8 mouse cellular contexts compared by ENCODE assay signal in the genomic region with DNA sequence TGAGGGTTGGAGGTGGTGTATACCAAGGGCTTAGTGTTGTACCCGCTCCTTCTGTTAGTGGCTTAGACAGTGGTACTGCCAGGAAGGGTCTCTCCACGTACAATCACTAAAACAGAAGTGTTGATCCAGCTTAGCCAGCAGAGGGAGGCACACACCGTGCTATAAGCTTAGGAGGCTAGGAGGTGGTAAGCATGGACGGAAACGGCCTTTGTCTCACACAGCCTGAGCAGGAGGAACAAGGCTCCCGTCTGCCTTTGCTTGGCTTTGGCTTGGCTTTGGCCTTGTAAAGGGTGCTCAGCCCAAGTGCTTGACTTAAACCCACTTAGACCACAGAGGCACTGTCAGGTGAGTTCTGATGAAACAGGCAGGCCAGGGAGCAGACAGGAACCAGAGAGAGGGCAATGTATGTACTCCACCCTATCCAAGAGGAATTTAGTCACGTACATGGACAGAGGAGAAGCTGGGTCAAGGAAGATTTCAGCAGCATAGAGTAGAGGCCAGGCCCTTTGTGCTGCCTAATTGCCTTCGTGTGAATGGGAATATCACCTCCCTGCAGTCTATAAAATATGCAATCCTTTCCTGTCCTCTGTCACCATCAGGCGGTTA. TPM values are rescaled to one million over a fixed set of nuclear protein-coding genes. Genes with fewer than 3 reads are reported as not detected.
DNase-seq lines count a peak whose midpoint lies in the region; ATAC-seq and TF ChIP-seq lines count a peak whose summit lies in the region.

No protein-coding gene starts in this region.

- no peak overlapping the region for H3K27ac ChIP-seq in embryonic facial prominence, embryonic 15.5 days (replicated peaks)
- H3K27ac ChIP-seq in heart, embryonic 11.5 days (ENCODE audit: low read depth, low read length) = no peak overlapping the region
- H3K27ac ChIP-seq in kidney, embryonic 14.5 days (ENCODE audit: low read depth, low read length) = no peak overlapping the region
- H3K27ac ChIP-seq in liver, adult 2 months (replicated peaks; ENCODE audit: insufficient read depth, low read depth, low read length) = no peak overlapping the region
- H3K27ac ChIP-seq in stomach, embryonic 15.5 days = no peak overlapping the region

- no peak overlapping the region for H3K9ac ChIP-seq in embryonic facial prominence, embryonic 15.5 days
- H3K9ac ChIP-seq in heart, embryonic 11.5 days (ENCODE audit: low read depth, low read length) = no peak overlapping the region
- no peak overlapping the region for H3K9ac ChIP-seq in kidney, embryonic 14.5 days (ENCODE audit: low read depth, low read length)
- no peak overlapping the region for H3K9ac ChIP-seq in liver, adult 2 months (ENCODE audit: low read depth, low read length)
- no peak overlapping the region for H3K9ac ChIP-seq in stomach, embryonic 15.5 days

- H3K36me3 ChIP-seq in embryonic facial prominence, embryonic 15.5 days = no peaks in the 10 kb centered on the region
- no peaks in the 10 kb centered on the region for H3K36me3 ChIP-seq in heart, embryonic 11.5 days (ENCODE audit: control insufficient read depth, insufficient read depth, low read length)
- no peaks in the 10 kb centered on the region for H3K36me3 ChIP-seq in kidney, embryonic 14.5 days (ENCODE audit: control insufficient read depth, insufficient read depth, low read length)
- no peaks in the 10 kb centered on the region for H3K36me3 ChIP-seq in liver, adult 2 months (ENCODE audit: control insufficient read depth, insufficient read depth, low read length)
- no peaks in the 10 kb centered on the region for H3K36me3 ChIP-seq in stomach, embryonic 15.5 days

- no peaks in the 10 kb centered on the region for H3K79me2 ChIP-seq in liver, adult 2 months (ENCODE audit: control insufficient read depth, insufficient read depth, low read length)

- WGBS in embryonic facial prominence, embryonic 15.5 days = 30% methylated on average over 9 of the region's 9 CpGs
- WGBS in heart, embryonic 11.5 days (ENCODE audit: insufficient replicate concordance) = 31% methylated on average over 9 of the region's 9 CpGs
- 32% methylated on average over 9 of the region's 9 CpGs for WGBS in kidney, embryonic 14.5 days
- 28% methylated on average over 9 of the region's 9 CpGs for WGBS in liver, adult 2 months
- WGBS in stomach, embryonic 15.5 days = 29% methylated on average over 9 of the region's 9 CpGs

- H3K4me3 ChIP-seq in embryonic facial prominence, embryonic 15.5 days (replicated peaks) = no peak overlapping the region
- no peak overlapping the region for H3K4me3 ChIP-seq in heart, embryonic 11.5 days (ENCODE audit: low read depth, low read length)
- no peak overlapping the region for H3K4me3 ChIP-seq in kidney, embryonic 14.5 days (ENCODE audit: low read length)
- no peak overlapping the region for H3K4me3 ChIP-seq in liver, adult 2 months (ENCODE audit: insufficient read depth, low read depth, low read length)
- no peak overlapping the region for H3K4me3 ChIP-seq in stomach, embryonic 15.5 days (replicated peaks)

- TF ChIP-seq POLR2A in liver, adult 2 months (IDR thresholded peaks at IDR 0.05; ENCODE audit: extremely low read depth, insufficient read depth, low read length) = no peak

- H3K4me2 ChIP-seq in embryonic facial prominence, embryonic 15.5 days (replicated peaks) = peak overlapping the region; percentile 10
- H3K4me2 ChIP-seq in heart, embryonic 11.5 days = no peak overlapping the region
- H3K4me2 ChIP-seq in kidney, embryonic 14.5 days (replicated peaks; ENCODE audit: low read depth, low read length) = no peak overlapping the region
- peak overlapping the region; percentile 28 for H3K4me2 ChIP-seq in stomach, embryonic 15.5 days

- DNase-seq in 3T3-L1 (ENCODE audit: low read depth, low spot score) = peak; percentile 88
- DNase-seq in adrenal gland, adult (ENCODE audit: inconsistent age in 2 of 2, low spot score in 1 of 2) = peak; percentile 76 to 89
- peak; percentile 40 for DNase-seq in liver, adult 2 months (ENCODE audit: extremely low read depth, low read depth, low spot score)
- peak; percentile 73 for DNase-seq in neural tube, embryonic 10.5 days (ENCODE audit: extremely low spot score, low spot score)

- ATAC-seq in embryonic facial prominence, embryonic 15.5 days (ENCODE audit: insufficient number of reproducible peaks, low FRiP score, low TSS enrichment, low read depth) = peak; percentile 87
- peak; percentile 68 for ATAC-seq in heart, embryonic 11.5 days (replicated peaks; ENCODE audit: insufficient number of reproducible peaks, low FRiP score, low TSS enrichment)
- peak; percentile 91 for ATAC-seq in kidney, embryonic 14.5 days (ENCODE audit: low FRiP score, low TSS enrichment)
- peak; percentile 82; the same call in 1 of the 2 replicates for ATAC-seq in stomach, embryonic 15.5 days (ENCODE audit: insufficient read depth, low FRiP score, low read depth)

- no peaks in the 10 kb centered on the region for H3K9me3 ChIP-seq in embryonic facial prominence, embryonic 15.5 days (replicated peaks)
- H3K9me3 ChIP-seq in heart, embryonic 11.5 days (replicated peaks; ENCODE audit: control insufficient read depth, low read length) = no peaks in the 10 kb centered on the region
- H3K9me3 ChIP-seq in kidney, embryonic 14.5 days (ENCODE audit: control insufficient read depth, low read length) = no peaks in the 10 kb centered on the region
- H3K9me3 ChIP-seq in stomach, embryonic 15.5 days = no peaks in the 10 kb centered on the region

- no peaks in the 10 kb centered on the region for H3K4me1 ChIP-seq in embryonic facial prominence, embryonic 15.5 days
- H3K4me1 ChIP-seq in heart, embryonic 11.5 days (ENCODE audit: control insufficient read depth, insufficient read depth, low read length) = no peaks in the 10 kb centered on the region
- H3K4me1 ChIP-seq in kidney, embryonic 14.5 days (ENCODE audit: control insufficient read depth, insufficient read depth, low read length) = no peaks in the 10 kb centered on the region
- no peaks in the 10 kb centered on the region for H3K4me1 ChIP-seq in liver, adult 2 months (ENCODE audit: control insufficient read depth, insufficient read depth, low read length)
- no peaks in the 10 kb centered on the region for H3K4me1 ChIP-seq in stomach, embryonic 15.5 days

- no peaks in the 10 kb centered on the region for H3K27me3 ChIP-seq in embryonic facial prominence, embryonic 15.5 days
- H3K27me3 ChIP-seq in heart, embryonic 11.5 days (ENCODE audit: control insufficient read depth, insufficient read depth, low read length) = no peaks in the 10 kb centered on the region
- no peaks in the 10 kb centered on the region for H3K27me3 ChIP-seq in kidney, embryonic 14.5 days (ENCODE audit: control insufficient read depth, insufficient read depth, low read length)
- H3K27me3 ChIP-seq in liver, adult 2 months (ENCODE audit: control insufficient read depth, insufficient read depth, low read length) = no peaks in the 10 kb centered on the region
- no peaks in the 10 kb centered on the region for H3K27me3 ChIP-seq in stomach, embryonic 15.5 days (replicated peaks)

- peak; percentile 82 for TF ChIP-seq CTCF in liver, adult 2 months (IDR thresholded peaks at IDR 0.05; ENCODE audit: low read depth, low read length)

RNA-seq across cellular contexts. Expression of a gene that starts 24.3 kb away (rescaled TPM):
- 147 and 156 TPM in 2 replicates for polyA plus RNA-seq in embryonic facial prominence, embryonic 15.5 days (2015; fragmentation: Nextera tagmentation; extraction: Ambion mirVana)
- 205 TPM in 2 replicates for polyA plus RNA-seq in heart, embryonic 11.5 days (2014; fragmentation: Nextera tagmentation; extraction: Ambion mirVana)
- 186 and 207 TPM in 2 replicates for polyA plus RNA-seq in kidney, embryonic 14.5 days (2014; fragmentation: Nextera tagmentation; extraction: Ambion mirVana)
- total RNA-seq in liver, adult 2 months (2014; rRNA removed) = 17.5 and 18.3 TPM in 2 replicates
- 11.6 and 14.0 TPM in 2 replicates for polyA plus RNA-seq in liver, adult 2 months (2012; rRNA removed)
- 110 and 134 TPM in 2 replicates for polyA plus RNA-seq in stomach, embryonic 15.5 days (2015; fragmentation: Nextera tagmentation; extraction: Ambion mirVana)

Comparison
In these comparisons a context has a peak if more than half of its experiments do, and no peak if none do; other contexts are left out.
1. H3K4me2 ChIP-seq: peak in embryonic facial prominence, embryonic 15.5 days (single experiment) and stomach, embryonic 15.5 days (single experiment); none in heart, embryonic 11.5 days (single experiment) and kidney, embryonic 14.5 days (single experiment).
2. Peak in every context shown above with its lines, with median percentiles within 50 percentile points of each other: DNase-seq and ATAC-seq.